Mouse (Mus musculus): ENCODE measurements around the gene Maml2.

- no peak for TF ChIP-seq CTCF (conservative IDR thresholded peaks at IDR 0.05; ENCODE audit: low read length)
- TF ChIP-seq POU5F1 (IDR thresholded peaks at IDR 0.05; ENCODE audit: borderline replicate concordance, low read length), result no peak
These were observed 215.4 kb downstream of the Maml2 start for GRCm38 (mm10) chr9:13513135-13513534.

Data from E14TG2a.4 (cell line).